Mouse (Mus musculus) G1E (cell line): ENCODE data around the gene Mthfr. TPM values are rescaled to one million over a fixed set of nuclear protein-coding genes. Genes with fewer than 3 reads are reported as not detected.

Experiments
- ATAC-seq: 2 replicates; pipeline ENCODE4 v1.8.0; 2016; ENCODE audit warnings: mild to moderate bottlenecking; ENCODE audit not compliant: insufficient number of reproducible peaks, poor library complexity, low FRiP score, severe bottlenecking; ENCODE audit errors: extremely low read depth
- DNase-seq: peaks from one replicate; pipeline ENCODE4 v3.0.0; 2012; ENCODE audit warnings: low spot score
- H3K27me3 ChIP-seq: 2 replicates; pipeline ENCODE4 v1.6.1; 2012; ENCODE audit warnings: mild to moderate bottlenecking, low read length, inconsistent platforms; ENCODE audit not compliant: insufficient read depth
- H3K36me3 ChIP-seq: replicated peaks from 2 replicates; pipeline ENCODE3; 2012; ENCODE audit warnings: mild to moderate bottlenecking, inconsistent platforms
- H3K4me1 ChIP-seq: 2 replicates; pipeline ENCODE4 v1.6.1; 2012; ENCODE audit warnings: low read depth, low read length, inconsistent platforms, mixed read lengths; ENCODE audit not compliant: insufficient read depth
- H3K4me3 ChIP-seq: 2 replicates; pipeline ENCODE4 v1.5.1; 2012; ENCODE audit warnings: low read depth, mild to moderate bottlenecking, inconsistent platforms, low read length, moderate library complexity, mixed read lengths
- H3K9me3 ChIP-seq: replicated peaks from 2 replicates; pipeline ENCODE4 v1.6.1; 2012; ENCODE audit warnings: inconsistent platforms
- CTCF ChIP-seq: IDR thresholded peaks from 2 replicates; pipeline ENCODE4 v1.5.1; 2012; ENCODE audit warnings: low read depth, low read length, inconsistent platforms, mixed read lengths
- GATA1 ChIP-seq: IDR thresholded peaks from 2 replicates; pipeline ENCODE4 v1.6.1; 2012; ENCODE audit warnings: borderline replicate concordance, low read length, inconsistent platforms, mixed read lengths
- GATA2 ChIP-seq: IDR thresholded peaks from 2 replicates; pipeline ENCODE4 v1.6.1; 2012; ENCODE audit warnings: low read depth, low read length, inconsistent platforms, borderline replicate concordance
- POLR2AphosphoS5 ChIP-seq: IDR thresholded peaks from 2 replicates; pipeline ENCODE4 v1.6.1; 2012; ENCODE audit warnings: low read depth, low read length, inconsistent platforms; ENCODE audit not compliant: insufficient replicate concordance
- TAL1 ChIP-seq: conservative IDR thresholded peaks from 2 replicates; pipeline ENCODE4 v1.6.1; 2012; ENCODE audit warnings: low read depth, low read length, inconsistent platforms, mixed read lengths
- polyA plus RNA-seq: library from polyadenylated mRNA; stranded (reverse); fragments of >175 nt; gene quantifications from 2 replicates; pipeline ENCODE4 v1.2.3, GENCODE M21; 2012
- total RNA-seq, 2 experiments: library from RNA; stranded (forward) in 1 of 2; stranded (reverse) in 1 of 2; fragments of 200-1000 nt in 1 of 2; fragments of >200 nt in 1 of 2; fragmentation: Nextera tagmentation in 1 of 2; gene quantifications; 2 replicates each; pipeline ENCODE4 v1.2.3; 2014 to 2017

The Mthfr gene
- total and polyA plus RNA-seq, 3 experiments, result 7.3 to 12.5 (median 9.2) TPM

DNA sequence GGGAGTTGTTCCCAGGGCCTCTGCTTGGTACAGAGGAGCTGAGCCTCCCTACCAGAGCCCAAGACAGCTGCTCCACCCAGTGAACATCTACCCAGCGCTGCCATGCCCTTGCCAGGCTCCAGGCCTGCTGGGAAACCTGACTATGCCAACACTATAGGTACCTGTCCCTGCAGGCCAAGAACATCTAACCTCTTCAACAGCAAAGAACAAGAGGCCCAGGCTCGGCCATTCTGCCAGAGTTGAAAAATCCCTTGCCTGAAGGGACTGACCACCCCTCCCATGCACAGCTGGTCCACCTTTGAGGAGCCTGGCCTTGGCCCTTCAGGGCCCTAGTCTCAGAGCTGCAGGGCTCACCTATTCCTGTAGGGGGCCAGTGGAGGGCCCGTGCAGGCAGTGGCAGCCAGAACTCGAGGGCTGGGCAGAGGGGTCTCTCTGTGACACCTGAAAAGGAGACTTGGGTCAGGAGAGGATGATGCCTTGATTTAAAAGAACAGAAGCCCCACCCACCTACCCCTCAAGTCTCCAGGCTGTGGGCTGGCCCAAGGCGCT is 18.9 kb downstream of the Mthfr start:
- Histone ChIP-seq H3K4me3 (no peak overlapping the region), H3K27me3 (peaks cover 11% of the 10 kb centered on the region; the same call in 1 of the 2 replicates), H3K36me3 (peaks cover 59% of the 10 kb centered on the region), H3K4me1 (peaks cover 3% of the 10 kb centered on the region; the same call in 1 of the 2 replicates), H3K9me3 (no peaks in the 10 kb centered on the region)
- TF ChIP-seq GATA2, result no peak
- ATAC-seq (no peak), DNase-seq (no peak)

GRCm38 (mm10) chr4:148058218-148058819 is 19.4 kb downstream of the Mthfr start:
- peaks cover 53% of the 10 kb centered on the region for H3K36me3 ChIP-seq
- DNase-seq (no peak), ATAC-seq (no peak)
- peaks cover 14% of the 10 kb centered on the region; the same call in 1 of the 2 replicates for H3K27me3 ChIP-seq
- H3K4me3 ChIP-seq, result no peak overlapping the region
- no peaks in the 10 kb centered on the region for H3K9me3 ChIP-seq
- TF ChIP-seq TAL1, result no peak
- TF ChIP-seq GATA2, result no peak
- no peak for TF ChIP-seq CTCF
- peaks cover 3% of the 10 kb centered on the region; the same call in 1 of the 2 replicates for H3K4me1 ChIP-seq

- H3K36me3 ChIP-seq, result peaks cover 46% of the 10 kb centered on the region
- H3K4me1 ChIP-seq, result peaks cover 3% of the 10 kb centered on the region; the same call in 1 of the 2 replicates
- peaks cover 18% of the 10 kb centered on the region for H3K27me3 ChIP-seq
- DNase-seq (no peak), ATAC-seq (no peak)
- H3K9me3 ChIP-seq, result no peaks in the 10 kb centered on the region
- no peak overlapping the region for H3K4me3 ChIP-seq
- TF ChIP-seq POLR2AphosphoS5 (no peak), TAL1 (no peak), GATA1 (no peak), CTCF (no peak), GATA2 (no peak)
Measured at GRCm38 (mm10) chr4:148058993-148059392, 20.1 kb downstream of the Mthfr start.

DNA sequence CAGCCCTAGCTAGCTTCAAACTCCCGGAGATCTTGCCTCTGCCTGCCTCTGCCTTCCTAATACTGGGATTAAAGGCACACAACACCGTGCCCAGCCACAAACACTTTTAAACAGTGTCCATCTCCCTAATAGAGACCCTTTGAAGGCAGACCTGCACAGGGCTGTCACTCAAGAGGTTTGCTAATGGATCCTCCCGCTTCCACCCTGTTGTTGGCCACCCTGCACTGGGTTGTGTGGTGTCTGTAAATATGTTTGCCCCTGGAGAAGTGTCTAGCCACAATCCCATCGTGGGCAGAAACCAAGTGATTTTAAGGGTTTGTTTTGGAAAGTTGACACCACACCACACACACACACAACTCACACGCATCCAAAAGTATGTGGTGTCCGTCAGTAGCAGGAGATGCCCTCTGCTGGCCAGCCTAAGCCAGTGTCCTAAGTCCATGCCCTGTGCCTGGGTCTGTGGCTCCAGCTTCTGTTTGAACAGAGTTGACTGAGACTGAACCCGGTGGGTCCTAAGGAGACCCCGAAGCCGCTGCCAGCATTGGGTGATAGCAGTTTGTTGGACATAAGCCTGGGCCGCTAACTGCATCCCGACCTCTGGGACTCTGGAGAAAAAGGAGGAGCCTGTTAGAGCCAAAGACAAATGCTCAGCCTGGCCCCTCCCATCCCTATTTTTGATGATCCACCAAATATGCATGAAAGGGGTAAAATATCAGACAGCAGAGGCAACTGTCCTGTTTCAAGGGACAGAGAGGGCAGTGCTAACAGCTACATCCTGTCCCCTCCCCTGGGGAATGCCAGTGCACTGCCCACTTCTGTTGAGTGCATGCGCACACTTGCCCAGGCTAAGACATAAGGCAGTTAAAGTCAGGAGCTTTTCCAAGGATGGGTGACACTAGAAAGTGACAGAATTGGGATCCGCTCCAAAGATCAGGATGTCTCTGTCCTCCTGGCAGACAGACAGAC is 21.5 kb downstream of the Mthfr start:
- H3K27me3 ChIP-seq, result peaks cover 32% of the 10 kb centered on the region
- ATAC-seq (peak; percentile 47; the same call in 1 of the 2 replicates), DNase-seq (no peak)
- no peak for TF ChIP-seq GATA1
- no peak for TF ChIP-seq CTCF
- TF ChIP-seq POLR2AphosphoS5, result no peak
- no peak for TF ChIP-seq GATA2
- no peak for TF ChIP-seq TAL1
- no peaks in the 10 kb centered on the region for H3K9me3 ChIP-seq
- H3K36me3 ChIP-seq, result peaks cover 33% of the 10 kb centered on the region
- no peak overlapping the region for H3K4me3 ChIP-seq
- H3K4me1 ChIP-seq, result peaks cover 3% of the 10 kb centered on the region; the same call in 1 of the 2 replicates

GRCm38 (mm10) chr4:148061086-148061480 is 22.2 kb downstream of the Mthfr start:
- Histone ChIP-seq H3K27me3 (peaks cover 34% of the 10 kb centered on the region), H3K36me3 (peaks cover 26% of the 10 kb centered on the region), H3K4me3 (no peak overlapping the region), H3K4me1 (peaks cover 3% of the 10 kb centered on the region; the same call in 1 of the 2 replicates), H3K9me3 (no peaks in the 10 kb centered on the region)
- DNase-seq (no peak), ATAC-seq (no peak)
- TF ChIP-seq GATA1 (no peak), TAL1 (no peak), GATA2 (no peak), CTCF (no peak), POLR2AphosphoS5 (no peak)

DNA sequence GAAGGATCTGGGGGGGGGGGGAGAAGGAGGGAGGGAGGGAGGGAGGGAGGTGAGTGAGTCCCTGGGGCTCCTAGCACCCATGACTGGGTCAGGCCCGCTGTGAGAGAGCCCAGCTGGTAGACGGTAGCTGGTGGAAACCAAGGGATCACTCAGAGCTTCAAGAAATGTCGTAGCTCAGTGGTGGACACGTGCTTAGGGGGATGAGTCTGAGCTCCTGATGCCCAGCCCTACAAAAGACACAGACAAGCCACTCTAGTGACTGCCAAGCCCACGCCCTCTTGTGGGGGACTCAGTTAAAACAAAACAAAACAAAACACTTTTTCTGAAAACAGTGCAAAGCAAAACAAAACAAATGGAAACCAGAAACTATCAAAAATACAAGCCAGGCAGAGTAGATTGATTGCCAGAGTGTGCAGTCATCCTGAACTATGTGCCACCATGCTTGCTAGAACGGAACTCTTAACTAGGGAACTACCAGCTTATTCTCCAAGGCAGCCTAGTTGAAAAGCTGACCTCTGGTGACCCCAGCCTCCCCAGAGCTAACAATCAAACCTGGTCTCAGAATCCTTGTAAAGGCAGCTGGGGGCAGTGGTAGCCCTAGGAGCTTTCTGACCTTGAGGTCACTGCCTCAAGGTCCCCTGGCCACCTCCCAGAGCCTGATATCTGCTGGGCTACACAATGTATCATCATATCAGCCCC is 27.0 kb downstream of the Mthfr start:
- ATAC-seq (peak; percentile 24; the same call in 1 of the 2 replicates), DNase-seq (no peak)
- peaks cover 57% of the 10 kb centered on the region for H3K27me3 ChIP-seq
- no peaks in the 10 kb centered on the region for H3K36me3 ChIP-seq
- H3K4me1 ChIP-seq, result no peaks in the 10 kb centered on the region; the same call in 1 of the 2 replicates
- H3K4me3 ChIP-seq, result no peak overlapping the region
- TF ChIP-seq GATA1, result no peak
- no peak for TF ChIP-seq GATA2
- TF ChIP-seq CTCF, result no peak
- TF ChIP-seq POLR2AphosphoS5, result no peak
- no peak for TF ChIP-seq TAL1
- no peaks in the 10 kb centered on the region for H3K9me3 ChIP-seq
